Mouse (Mus musculus): ENCODE measurements around the gene Nckipsd. TPM values are rescaled to one million over a fixed set of nuclear protein-coding genes. Genes with fewer than 3 reads are reported as not detected.

Gene Nckipsd
- polyA plus RNA-seq, 1 experiment: 46.4 TPM

DNA sequence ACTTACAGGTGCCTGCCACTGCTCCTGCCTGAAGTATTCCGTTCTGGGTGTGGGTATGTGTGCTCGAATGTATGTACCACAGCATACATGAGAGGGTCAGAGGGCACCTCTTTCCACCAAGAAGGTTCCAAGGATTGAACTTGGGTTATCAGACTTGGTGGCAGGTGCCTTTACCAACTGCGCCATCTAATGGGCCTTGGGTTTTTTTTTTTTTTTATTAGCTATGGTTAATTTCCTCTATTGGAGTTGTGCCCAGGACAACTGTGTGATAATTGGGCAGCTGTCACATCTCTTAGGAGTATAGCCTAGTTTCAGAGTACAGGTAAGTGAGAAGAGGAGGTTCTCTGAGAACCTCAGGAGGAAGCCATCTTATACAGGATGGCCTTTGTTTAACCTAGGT lies 8.6 kb upstream of the Nckipsd start:
- DNase-seq (ENCODE audit: low read depth): no peak

DNA sequence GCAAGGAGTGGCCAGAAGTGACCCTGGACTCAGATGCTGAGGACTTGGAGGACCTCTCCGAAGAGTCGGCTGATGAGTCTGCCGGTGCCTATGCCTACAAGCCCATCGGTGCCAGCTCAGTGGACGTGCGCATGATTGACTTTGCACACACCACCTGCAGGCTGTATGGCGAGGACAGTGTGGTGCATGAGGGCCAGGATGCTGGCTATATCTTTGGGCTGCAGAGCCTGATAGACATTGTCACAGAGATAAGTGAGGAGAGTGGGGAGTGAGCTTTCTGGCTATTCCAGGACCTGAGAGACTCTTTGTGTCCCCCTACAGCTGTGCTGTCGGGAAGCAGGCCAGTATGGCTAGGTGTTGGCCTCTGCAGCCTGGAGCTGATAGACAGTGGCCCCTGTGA lies 2.4 kb upstream of the Nckipsd start:
- DNase-seq (ENCODE audit: low read depth): no peak

GRCm38 (mm10) chr9:108806379-108806778 lies 1.8 kb upstream of the Nckipsd start:
- no peak for DNase-seq (ENCODE audit: low read depth)

- no peak for DNase-seq (ENCODE audit: low read depth)
Observed at GRCm38 (mm10) chr9:108806831-108807230, 1.3 kb upstream of the Nckipsd start.

DNA sequence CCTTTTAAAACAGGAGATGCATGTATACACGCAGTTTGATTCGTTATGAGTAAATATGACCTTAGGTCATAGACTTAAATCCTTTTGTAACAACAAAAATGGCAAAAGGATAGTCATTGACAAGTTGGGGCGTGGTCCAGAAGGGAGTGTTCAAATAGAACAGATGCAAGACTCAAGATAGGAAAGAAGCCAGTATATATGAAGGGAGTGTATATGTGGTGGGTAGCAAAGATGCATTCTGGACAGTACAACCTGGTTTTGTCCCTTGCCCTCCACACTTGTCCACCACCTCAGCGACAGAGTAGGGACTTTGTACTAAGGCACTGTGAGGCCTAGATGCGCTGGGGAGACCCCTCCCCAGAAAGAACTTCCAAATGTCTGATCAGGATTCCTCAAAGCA lies 494 bp upstream of the Nckipsd start:
- DNase-seq (ENCODE audit: low read depth): no peak

DNA sequence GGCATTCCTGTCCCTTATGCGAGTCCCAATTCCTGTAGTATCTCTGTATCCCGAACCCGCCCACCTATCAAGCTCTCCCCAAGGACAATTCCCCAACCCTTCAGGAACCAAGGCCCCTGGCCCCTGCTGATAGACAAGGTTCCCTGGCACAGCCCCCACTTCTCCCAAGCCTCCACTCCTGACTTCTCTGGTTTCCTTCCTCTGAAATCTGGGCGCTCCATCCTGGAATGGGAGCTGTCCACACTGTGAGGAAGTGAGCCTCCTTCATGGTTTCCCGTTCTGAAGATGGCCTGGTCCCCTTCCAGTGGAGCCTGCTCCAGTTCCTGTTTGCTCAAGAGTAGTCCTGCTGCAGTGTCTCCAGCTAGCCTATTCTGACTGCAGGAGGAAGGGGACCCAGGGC lies 1.0 kb downstream of the Nckipsd start:
- DNase-seq (ENCODE audit: low read depth): no peak

- DNase-seq (ENCODE audit: low read depth): no peak
Observed at GRCm38 (mm10) chr9:108809723-108810122, 1.6 kb downstream of the Nckipsd start.

DNA sequence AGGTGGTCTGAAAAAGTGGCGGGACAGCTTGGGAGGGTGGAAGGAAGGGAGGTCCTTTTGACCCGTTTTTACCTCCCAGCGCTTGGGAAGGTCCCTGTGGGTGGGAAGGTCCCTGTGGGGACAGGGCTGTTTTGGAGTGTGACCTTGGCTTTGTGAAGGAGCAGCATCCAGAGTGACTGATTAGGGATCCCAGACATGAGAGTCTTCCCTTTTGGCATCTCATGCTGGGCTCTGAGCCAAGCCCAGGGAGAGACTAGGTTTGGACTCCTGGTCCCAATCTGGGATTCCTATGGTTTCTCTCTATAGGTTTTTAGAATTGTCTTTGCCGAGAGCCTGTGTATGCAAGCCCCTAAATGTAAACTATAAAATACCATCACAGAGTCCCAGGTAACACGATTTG lies 2.3 kb downstream of the Nckipsd start:
- DNase-seq (ENCODE audit: low read depth): no peak

DNA sequence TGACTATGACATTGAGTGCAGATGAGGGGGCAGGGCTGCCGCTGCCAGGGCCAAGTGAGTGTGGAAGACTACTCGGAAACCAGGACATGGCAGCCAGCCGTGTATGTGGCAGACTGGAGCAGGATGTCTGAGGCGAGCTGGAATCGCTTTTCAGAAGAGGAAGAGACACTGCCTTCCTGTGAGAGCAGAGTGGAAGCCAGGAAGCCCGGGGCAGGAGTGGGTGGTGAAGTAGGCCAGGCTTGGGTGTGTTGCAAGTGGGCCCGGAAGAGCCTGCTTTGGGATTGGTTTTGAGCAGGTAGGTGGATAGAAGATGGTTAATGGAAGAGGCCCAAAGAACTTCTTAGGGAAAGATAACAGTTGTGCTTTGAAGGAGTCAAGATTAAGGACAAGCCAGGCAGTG lies 7.4 kb downstream of the Nckipsd start:
- peak; percentile 70 for DNase-seq (ENCODE audit: low read depth)

GRCm38 (mm10) chr9:108819495-108819894 lies 11.3 kb downstream of the Nckipsd start:
- DNase-seq (ENCODE audit: low read depth): no peak

DNA sequence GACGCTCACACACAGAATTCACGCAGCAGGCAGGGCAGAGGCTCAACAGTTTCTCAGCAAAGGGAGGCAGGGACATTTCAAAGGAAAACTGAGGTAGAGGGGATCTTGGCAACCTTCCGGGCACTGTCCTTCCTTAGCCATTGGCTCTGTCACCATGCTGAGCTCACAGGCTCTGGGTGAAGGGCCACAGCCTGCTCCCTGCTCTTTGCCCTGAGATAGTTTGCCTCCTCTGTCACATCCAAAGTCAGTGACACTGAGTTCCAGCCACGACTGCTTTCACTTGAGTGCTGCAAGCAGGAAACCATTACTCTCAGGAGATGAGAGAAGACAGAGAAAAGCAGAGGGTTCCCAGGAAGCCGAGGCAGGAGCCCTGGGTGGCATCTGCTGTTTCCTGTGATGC lies 11.9 kb downstream of the Nckipsd start:
- DNase-seq (ENCODE audit: low read depth): no peak

GRCm38 (mm10) chr9:108824144-108824685 lies 16.0 kb downstream of the Nckipsd start:
- DNase-seq (ENCODE audit: low read depth): no peak

GRCm38 (mm10) chr9:108824755-108825413 lies 16.7 kb downstream of the Nckipsd start:
- no peak for DNase-seq (ENCODE audit: low read depth)

- DNase-seq (ENCODE audit: low read depth): no peak
Observed at GRCm38 (mm10) chr9:108825820-108826699, 17.9 kb downstream of the Nckipsd start, which contains the start of gene Celsr3. Celsr3 (plus strand) TSS chr9:108826320.

- DNase-seq (ENCODE audit: low read depth): no peak
Observed at GRCm38 (mm10) chr9:108826700-108827340, 18.7 kb downstream of the Nckipsd start.

DNA sequence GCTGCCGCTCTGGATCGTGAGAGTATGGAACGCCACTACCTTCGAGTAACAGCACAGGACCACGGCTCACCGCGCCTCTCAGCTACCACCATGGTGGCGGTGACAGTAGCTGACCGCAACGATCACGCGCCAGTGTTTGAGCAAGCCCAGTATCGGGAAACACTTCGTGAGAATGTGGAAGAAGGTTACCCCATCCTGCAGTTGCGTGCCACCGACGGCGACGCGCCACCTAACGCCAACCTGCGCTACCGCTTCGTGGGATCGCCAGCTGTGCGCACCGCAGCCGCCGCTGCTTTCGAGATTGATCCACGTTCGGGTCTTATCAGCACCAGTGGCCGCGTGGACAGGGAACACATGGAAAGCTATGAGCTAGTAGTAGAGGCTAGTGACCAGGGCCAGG lies 19.3 kb downstream of the Nckipsd start:
- DNase-seq (ENCODE audit: low read depth): no peak

- no peak for DNase-seq (ENCODE audit: low read depth)
Observed at GRCm38 (mm10) chr9:108827906-108828305, 19.7 kb downstream of the Nckipsd start.

- DNase-seq (ENCODE audit: low read depth): no peak
Observed at GRCm38 (mm10) chr9:108831637-108832036, 23.5 kb downstream of the Nckipsd start.

DNA sequence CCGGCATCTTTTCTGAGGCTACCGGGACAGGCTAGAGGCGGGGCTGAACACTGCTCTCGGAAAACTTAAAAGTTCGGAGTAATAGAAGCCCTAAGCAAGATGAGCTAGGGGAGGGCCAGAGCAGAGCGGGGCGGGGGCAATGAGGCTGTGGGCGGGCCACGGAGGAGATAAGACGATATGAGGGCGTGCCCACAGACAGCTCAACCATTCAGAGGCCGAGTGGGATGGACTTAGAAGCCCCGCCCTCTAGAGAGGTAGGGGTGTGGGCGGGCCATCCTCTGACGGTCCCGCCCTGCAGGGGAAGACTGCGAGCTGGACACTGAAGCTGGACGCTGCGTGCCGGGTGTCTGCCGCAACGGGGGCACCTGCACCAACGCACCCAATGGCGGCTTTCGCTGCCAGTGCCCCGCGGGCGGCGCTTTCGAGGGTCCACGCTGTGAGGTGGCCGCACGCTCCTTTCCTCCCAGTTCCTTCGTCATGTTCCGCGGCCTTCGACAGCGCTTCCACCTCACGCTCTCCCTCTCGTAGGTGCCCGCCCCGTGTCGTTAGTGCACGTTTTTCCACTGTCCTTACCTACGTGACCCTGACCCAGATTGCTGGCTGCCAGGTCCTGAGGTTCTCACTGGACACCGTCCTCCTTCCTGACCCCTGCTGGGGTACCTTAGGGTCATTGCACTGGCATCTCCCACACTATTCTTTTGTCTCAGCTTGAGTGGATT lies 24.4 kb downstream of the Nckipsd start:
- no peak for DNase-seq (ENCODE audit: low read depth)

- DNase-seq (ENCODE audit: low read depth): no peak
Observed at GRCm38 (mm10) chr9:108842989-108843388, 34.8 kb downstream of the Nckipsd start.

GRCm38 (mm10) chr9:108845390-108845789 lies 37.2 kb downstream of the Nckipsd start:
- no peak for DNase-seq (ENCODE audit: low read depth)

DNA sequence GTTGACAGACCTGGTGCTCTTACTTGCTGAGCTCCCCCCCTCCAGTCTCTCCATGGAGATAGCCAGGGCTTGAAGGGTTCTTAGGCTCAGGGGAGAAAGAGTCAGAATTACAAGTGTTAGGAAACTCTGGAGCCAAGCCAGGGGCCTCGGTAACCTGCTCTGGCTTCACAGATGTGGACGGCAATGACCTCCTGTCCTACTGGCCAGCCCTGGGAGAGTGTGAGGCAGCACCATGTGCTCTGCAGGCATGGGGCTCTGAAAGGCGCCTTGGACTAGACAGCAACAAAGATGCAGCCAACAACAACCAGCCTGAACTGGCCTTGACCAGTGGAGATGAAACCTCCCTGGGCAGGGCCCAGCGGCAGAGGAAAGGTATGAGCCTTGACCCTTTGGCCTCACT lies 39.2 kb downstream of the Nckipsd start:
- no peak for DNase-seq (ENCODE audit: low read depth)

All from gonadal fat pad, adult 2 months (tissue).